Mouse (Mus musculus): ENCODE measurements at regions not wholly inside any gene's neighbourhood (a gene's known extent, or its start where the extent isn't known, plus 50 kb on each side); places are given as distances from the start of the nearest gene placed in this dataset.

DNA sequence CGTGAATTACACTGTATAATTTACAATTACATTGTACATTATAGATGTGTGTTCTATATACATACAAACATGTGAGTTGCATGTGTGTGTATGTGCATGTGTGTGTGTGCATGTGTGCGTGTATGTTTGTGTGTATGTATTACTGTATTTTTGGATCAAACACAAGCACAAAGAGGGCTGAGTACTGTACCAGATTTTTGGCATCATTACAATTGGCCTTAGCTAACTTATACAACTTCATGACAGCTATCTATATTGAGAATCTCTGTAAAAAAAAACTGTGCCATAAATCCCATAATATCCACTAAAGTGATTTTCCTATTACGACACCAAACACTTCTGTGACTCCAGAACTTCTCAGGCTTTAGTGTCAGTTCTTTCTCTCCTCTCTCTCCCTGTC, 444.9 kb downstream of the Hdgfl1 start:
- WGBS, result 80% methylated on average over 3 of the region's 3 CpGs
- Histone ChIP-seq H3K4me3 (replicated peaks; ENCODE audit: low read length) (no peak overlapping the region), H3K4me2 (ENCODE audit: low read depth, low read length) (no peak overlapping the region), H3K9me3 (replicated peaks; ENCODE audit: control insufficient read depth, low read length) (no peaks in the 10 kb centered on the region), H3K27ac (ENCODE audit: low read length) (no peak overlapping the region), H3K9ac (ENCODE audit: low read length) (no peak overlapping the region), H3K36me3 (ENCODE audit: control insufficient read depth, insufficient read depth, low read length) (no peaks in the 10 kb centered on the region), H3K4me1 (ENCODE audit: control insufficient read depth, insufficient read depth, low read length) (no peaks in the 10 kb centered on the region), H3K27me3 (ENCODE audit: control insufficient read depth, insufficient read depth, low read length) (no peaks in the 10 kb centered on the region)
- ATAC-seq (ENCODE audit: insufficient read depth, low FRiP score), result no peak

DNA sequence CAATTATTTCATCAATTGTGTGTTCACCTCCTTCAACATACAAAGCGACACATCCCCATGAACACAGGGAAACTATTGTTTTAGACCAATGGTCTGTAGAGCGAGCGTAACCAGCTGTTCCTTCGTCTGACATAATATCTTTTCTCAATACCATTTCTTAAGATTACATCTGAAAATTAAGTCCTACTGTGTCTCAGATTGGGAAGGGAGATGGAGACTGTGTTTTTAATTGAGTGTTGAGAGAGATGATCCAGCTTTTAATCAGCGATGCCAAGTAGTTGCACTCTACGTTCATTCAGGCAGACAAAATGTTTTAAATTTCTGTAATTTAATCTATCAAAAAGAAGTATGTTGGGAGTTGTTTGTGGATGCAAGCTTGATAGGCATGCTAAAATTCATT, 445.3 kb downstream of the Hdgfl1 start:
- no peak overlapping the region for H3K27ac ChIP-seq (ENCODE audit: low read length)
- no peaks in the 10 kb centered on the region for H3K4me1 ChIP-seq (ENCODE audit: control insufficient read depth, insufficient read depth, low read length)
- H3K36me3 ChIP-seq (ENCODE audit: control insufficient read depth, insufficient read depth, low read length), result no peaks in the 10 kb centered on the region
- H3K9me3 ChIP-seq (replicated peaks; ENCODE audit: control insufficient read depth, low read length), result no peaks in the 10 kb centered on the region
- no peak overlapping the region for H3K4me3 ChIP-seq (replicated peaks; ENCODE audit: low read length)
- H3K9ac ChIP-seq (ENCODE audit: low read length), result no peak overlapping the region
- no peak overlapping the region for H3K4me2 ChIP-seq (ENCODE audit: low read depth, low read length)
- no peaks in the 10 kb centered on the region for H3K27me3 ChIP-seq (ENCODE audit: control insufficient read depth, insufficient read depth, low read length)
- ATAC-seq (ENCODE audit: insufficient read depth, low FRiP score), result no peak
- WGBS, result 87% methylated on average over 6 of the region's 6 CpGs

DNA sequence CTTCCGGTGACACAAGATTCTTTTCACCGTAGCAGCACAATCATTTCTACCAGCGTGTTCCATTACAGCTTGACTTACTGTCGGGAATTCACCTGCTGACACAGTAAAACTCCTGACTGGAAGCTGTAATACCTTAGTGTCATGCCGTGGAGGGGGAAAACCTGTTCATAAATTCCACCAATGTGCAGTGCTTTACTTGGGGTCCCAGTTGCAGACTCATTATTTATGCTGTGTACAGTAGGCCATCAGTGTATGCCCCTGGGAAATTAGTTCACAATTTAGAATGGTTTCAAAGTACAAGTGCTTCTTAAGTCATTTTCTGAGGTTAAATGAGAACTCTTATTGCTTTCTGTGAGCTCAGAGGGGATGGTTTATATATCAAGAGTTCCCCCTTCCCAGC, 451.4 kb downstream of the Hdgfl1 start:
- 76% methylated on average over 5 of the region's 5 CpGs for WGBS
- Histone ChIP-seq H3K4me3 (replicated peaks; ENCODE audit: low read length) (no peak overlapping the region), H3K27ac (ENCODE audit: low read length) (no peak overlapping the region), H3K27me3 (ENCODE audit: control insufficient read depth, insufficient read depth, low read length) (no peaks in the 10 kb centered on the region), H3K4me2 (ENCODE audit: low read depth, low read length) (no peak overlapping the region), H3K9me3 (replicated peaks; ENCODE audit: control insufficient read depth, low read length) (no peaks in the 10 kb centered on the region), H3K9ac (ENCODE audit: low read length) (no peak overlapping the region), H3K36me3 (ENCODE audit: control insufficient read depth, insufficient read depth, low read length) (no peaks in the 10 kb centered on the region), H3K4me1 (ENCODE audit: control insufficient read depth, insufficient read depth, low read length) (no peaks in the 10 kb centered on the region)
- ATAC-seq (ENCODE audit: insufficient read depth, low FRiP score), result no peak

GRCm38 (mm10) chr13:26312246-26313010, 457.5 kb downstream of the Hdgfl1 start:
- WGBS, result 57% methylated on average over 7 of the region's 7 CpGs

DNA sequence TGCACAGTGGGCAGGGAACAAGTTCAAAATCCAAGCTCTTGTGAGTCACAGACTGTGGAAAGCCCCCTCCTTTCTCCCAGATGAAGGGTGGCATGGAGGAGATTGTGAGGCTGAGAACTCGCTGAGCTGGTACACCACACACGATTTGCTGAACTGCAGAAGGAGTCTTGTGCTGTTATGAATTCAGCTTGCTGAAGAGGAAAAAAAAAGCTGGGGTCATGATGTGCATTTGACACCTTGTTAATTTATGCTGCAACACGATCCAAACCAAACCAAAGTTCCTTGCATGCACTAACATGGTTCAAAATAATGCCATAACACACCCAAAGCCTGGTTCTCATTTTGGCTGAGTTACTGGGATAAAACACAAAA, 485.9 kb downstream of the Hdgfl1 start:
- 63% methylated on average over 3 of the region's 3 CpGs for WGBS
- no peak for ATAC-seq (ENCODE audit: insufficient read depth, low FRiP score)

More at GRCm38 (mm10) chr13:26312246-26313010, 457.5 kb downstream of the Hdgfl1 start:
- H3K4me2 ChIP-seq (ENCODE audit: low read depth, low read length), result no peak overlapping the region
- ATAC-seq (ENCODE audit: insufficient read depth, low FRiP score), result no peak
- no peak overlapping the region for H3K9ac ChIP-seq (ENCODE audit: low read length)
- H3K27ac ChIP-seq (ENCODE audit: low read length), result no peak overlapping the region
- no peaks in the 10 kb centered on the region for H3K4me1 ChIP-seq (ENCODE audit: control insufficient read depth, insufficient read depth, low read length)
- no peaks in the 10 kb centered on the region for H3K27me3 ChIP-seq (ENCODE audit: control insufficient read depth, insufficient read depth, low read length)
- H3K9me3 ChIP-seq (replicated peaks; ENCODE audit: control insufficient read depth, low read length), result no peaks in the 10 kb centered on the region
- no peak overlapping the region for H3K4me3 ChIP-seq (replicated peaks; ENCODE audit: low read length)
- no peaks in the 10 kb centered on the region for H3K36me3 ChIP-seq (ENCODE audit: control insufficient read depth, insufficient read depth, low read length)

DNA sequence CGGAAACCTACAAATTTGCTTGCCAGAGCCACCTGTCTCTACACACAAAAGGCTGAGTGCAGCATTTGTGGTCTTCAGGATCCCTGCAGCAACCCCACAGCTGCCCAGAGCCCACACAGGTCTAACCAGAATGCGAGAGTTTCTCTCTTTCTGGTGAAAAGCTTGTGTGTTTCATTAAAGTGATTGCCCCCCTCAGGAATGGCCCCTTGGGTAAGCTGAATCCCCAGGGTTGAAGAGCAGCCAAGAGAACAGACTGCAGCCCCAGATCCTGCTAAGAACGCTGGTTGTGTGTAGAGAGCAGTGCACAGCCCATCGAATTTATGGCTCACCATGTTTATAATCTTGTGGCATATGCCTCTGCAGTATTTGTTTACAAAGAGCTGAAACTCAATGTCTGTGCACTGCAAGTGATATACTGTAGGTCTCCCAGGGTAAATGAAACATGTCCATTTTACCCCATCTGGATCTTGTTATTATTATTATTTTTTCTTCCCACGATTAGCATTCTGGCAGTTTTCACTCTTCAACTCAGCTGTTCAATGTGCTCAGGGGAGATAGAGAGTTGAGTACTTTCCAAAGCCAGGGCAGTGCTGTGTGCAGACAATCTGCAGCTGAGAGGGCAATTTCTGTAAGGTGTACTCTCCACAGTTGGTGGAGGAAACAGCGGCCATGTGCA, 486.4 kb downstream of the Hdgfl1 start:
- Histone ChIP-seq H3K36me3 (ENCODE audit: control insufficient read depth, insufficient read depth, low read length) (no peaks in the 10 kb centered on the region), H3K4me2 (ENCODE audit: low read depth, low read length) (no peak overlapping the region), H3K4me1 (ENCODE audit: control insufficient read depth, insufficient read depth, low read length) (0 out of 2 replicates have a peak, but pooled peaks cover 4% of the 10 kb centered on the region), H3K27me3 (ENCODE audit: control insufficient read depth, insufficient read depth, low read length) (no peaks in the 10 kb centered on the region), H3K9me3 (replicated peaks; ENCODE audit: control insufficient read depth, low read length) (no peaks in the 10 kb centered on the region), H3K27ac (ENCODE audit: low read length) (no peak overlapping the region), H3K4me3 (replicated peaks; ENCODE audit: low read length) (no peak overlapping the region), H3K9ac (ENCODE audit: low read length) (no peak overlapping the region)
- ATAC-seq (ENCODE audit: insufficient read depth, low FRiP score), result no peak
- WGBS, result 50% methylated on average over 6 of the region's 6 CpGs

More for the DNA sequence above, 485.9 kb downstream of the Hdgfl1 start:
- Histone ChIP-seq H3K4me1 (ENCODE audit: control insufficient read depth, insufficient read depth, low read length) (0 out of 2 replicates have a peak, but pooled peaks cover 4% of the 10 kb centered on the region), H3K4me2 (ENCODE audit: low read depth, low read length) (no peak overlapping the region), H3K36me3 (ENCODE audit: control insufficient read depth, insufficient read depth, low read length) (no peaks in the 10 kb centered on the region), H3K27ac (ENCODE audit: low read length) (no peak overlapping the region), H3K4me3 (replicated peaks; ENCODE audit: low read length) (no peak overlapping the region), H3K9ac (ENCODE audit: low read length) (no peak overlapping the region), H3K27me3 (ENCODE audit: control insufficient read depth, insufficient read depth, low read length) (no peaks in the 10 kb centered on the region), H3K9me3 (replicated peaks; ENCODE audit: control insufficient read depth, low read length) (no peaks in the 10 kb centered on the region)

- H3K4me1 ChIP-seq (ENCODE audit: control insufficient read depth, insufficient read depth, low read length), result 0 out of 2 replicates have a peak, but pooled peaks cover 4% of the 10 kb centered on the region
- no peak overlapping the region for H3K27ac ChIP-seq (ENCODE audit: low read length)
- no peak for ATAC-seq (ENCODE audit: insufficient read depth, low FRiP score)
- no peaks in the 10 kb centered on the region for H3K36me3 ChIP-seq (ENCODE audit: control insufficient read depth, insufficient read depth, low read length)
- H3K9ac ChIP-seq (ENCODE audit: low read length), result no peak overlapping the region
- no peak overlapping the region for H3K4me2 ChIP-seq (ENCODE audit: low read depth, low read length)
- H3K9me3 ChIP-seq (replicated peaks; ENCODE audit: control insufficient read depth, low read length), result no peaks in the 10 kb centered on the region
- WGBS, result 72% methylated on average over 3 of the region's 3 CpGs
- no peaks in the 10 kb centered on the region for H3K27me3 ChIP-seq (ENCODE audit: control insufficient read depth, insufficient read depth, low read length)
- H3K4me3 ChIP-seq (replicated peaks; ENCODE audit: low read length), result no peak overlapping the region
Measured at GRCm38 (mm10) chr13:26282291-26282690, 487.7 kb downstream of the Hdgfl1 start.

DNA sequence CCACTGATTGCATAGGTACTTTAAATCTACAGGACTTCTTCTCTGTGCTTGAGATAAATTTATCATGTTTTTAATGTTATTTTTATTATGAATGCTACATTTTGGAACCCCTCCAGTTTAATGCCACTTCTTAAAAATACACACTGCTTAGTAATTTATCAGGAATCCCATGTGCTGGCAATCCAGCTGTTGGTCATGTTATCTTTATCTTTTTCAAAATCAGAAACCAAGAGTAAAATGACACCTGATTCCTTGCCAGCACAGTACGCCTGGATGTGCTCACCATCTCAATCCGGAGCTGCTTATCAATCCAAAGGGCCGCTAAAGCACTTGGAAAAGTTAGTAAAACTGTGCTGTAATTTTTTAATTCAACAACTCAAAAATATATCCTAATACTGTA, 497.1 kb downstream of the Hdgfl1 start:
- Histone ChIP-seq H3K27me3 (ENCODE audit: control insufficient read depth, insufficient read depth, low read length) (no peaks in the 10 kb centered on the region), H3K9ac (ENCODE audit: low read length) (no peak overlapping the region), H3K36me3 (ENCODE audit: control insufficient read depth, insufficient read depth, low read length) (no peaks in the 10 kb centered on the region), H3K4me3 (replicated peaks; ENCODE audit: low read length) (no peak overlapping the region), H3K9me3 (replicated peaks; ENCODE audit: control insufficient read depth, low read length) (no peaks in the 10 kb centered on the region), H3K27ac (ENCODE audit: low read length) (no peak overlapping the region), H3K4me1 (ENCODE audit: control insufficient read depth, insufficient read depth, low read length) (no peaks in the 10 kb centered on the region), H3K4me2 (ENCODE audit: low read depth, low read length) (no peak overlapping the region)
- no peak for ATAC-seq (ENCODE audit: insufficient read depth, low FRiP score)
- WGBS, result 74% methylated on average over 3 of the region's 3 CpGs

DNA sequence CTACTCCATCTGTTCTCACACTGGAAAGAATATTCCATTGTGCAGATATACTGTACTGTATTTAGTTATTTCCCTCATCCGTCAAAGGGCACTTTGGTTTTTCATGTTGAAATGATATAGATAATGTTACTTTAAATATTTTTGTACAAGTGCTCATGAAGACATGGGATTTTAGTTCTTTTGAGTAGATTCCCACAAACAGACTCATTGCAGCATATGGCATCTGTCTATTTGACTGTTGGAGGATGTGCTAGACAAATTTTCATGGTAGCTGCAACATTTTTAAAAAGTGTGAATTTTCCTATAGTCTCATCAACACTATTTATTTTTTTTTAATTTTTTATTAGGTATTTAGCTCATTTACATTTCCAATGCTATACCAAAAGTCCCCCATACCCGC, 502.5 kb downstream of the Hdgfl1 start:
- ATAC-seq (ENCODE audit: insufficient read depth, low FRiP score), result no peak
- 83% methylated on average over 2 of the region's 2 CpGs for WGBS

More for the DNA sequence above, 502.5 kb downstream of the Hdgfl1 start:
- Histone ChIP-seq H3K27ac (ENCODE audit: low read length) (no peak overlapping the region), H3K36me3 (ENCODE audit: control insufficient read depth, insufficient read depth, low read length) (no peaks in the 10 kb centered on the region), H3K4me2 (ENCODE audit: low read depth, low read length) (no peak overlapping the region), H3K27me3 (ENCODE audit: control insufficient read depth, insufficient read depth, low read length) (no peaks in the 10 kb centered on the region), H3K4me1 (ENCODE audit: control insufficient read depth, insufficient read depth, low read length) (no peaks in the 10 kb centered on the region), H3K4me3 (replicated peaks; ENCODE audit: low read length) (no peak overlapping the region), H3K9me3 (replicated peaks; ENCODE audit: control insufficient read depth, low read length) (no peaks in the 10 kb centered on the region), H3K9ac (ENCODE audit: low read length) (no peak overlapping the region)

Measured in stomach, embryonic 16.5 days (tissue).